Mouse (Mus musculus) ES-Bruce4 (cell line): ENCODE data around the gene Ykt6.

Experiments used
- CTCF ChIP-seq: IDR thresholded peaks from one replicate; pipeline ENCODE4 v1.8.1; 2011; ENCODE audit warnings: low read depth, low read length
- EP300 ChIP-seq: IDR thresholded peaks from 2 replicates; pipeline ENCODE4 v1.6.1; 2011; ENCODE audit warnings: low read depth, low read length; ENCODE audit not compliant: insufficient read depth

GRCm38 (mm10) chr11:5954435-5954834, 1.1 kb upstream of the Ykt6 start:
- TF ChIP-seq CTCF (no peak), EP300 (no peak)
